Mouse (Mus musculus) left cerebral cortex, adult 2 months (tissue): ENCODE data around the gene Gorab. TPM values are rescaled to one million over a fixed set of nuclear protein-coding genes. Genes with fewer than 3 reads are reported as not detected.

Experiments used
- DNase-seq, 2 experiments: peaks; one replicate each; pipeline ENCODE4 v3.0.0; 2021 to 2022; ENCODE audit warnings: low spot score in 2 of 2, mixed read lengths in 1 of 2; ENCODE audit errors: extremely low spot score in 1 of 2
- H3K27ac ChIP-seq: fragments of 200-600 bp; 2 replicates; pipeline ENCODE4 v1.8.1; 2022
- H3K4me3 ChIP-seq: fragments of 200-600 bp; 2 replicates; pipeline ENCODE4 v1.8.1; 2022
- CTCF ChIP-seq: fragments of 200-600 bp; IDR thresholded peaks from 2 replicates; pipeline ENCODE4 v1.8.1; 2022; ENCODE audit warnings: antibody characterized with exemption, mild to moderate bottlenecking, moderate library complexity
- intact Hi-C: fragments of 180-260 bp; cut with DNase I; formaldehyde crosslinking; loops from one replicate; pipeline ENCODE4 v1.15.1; 2025
- total RNA-seq, 2 experiments: library from RNA; stranded (reverse); gene quantifications; 2 replicates each; pipeline ENCODE4 v1.2.3; 2021

The Gorab gene
- total RNA-seq, 2 experiments from 2014 or later = 9.3 to 11.0 TPM

DNA sequence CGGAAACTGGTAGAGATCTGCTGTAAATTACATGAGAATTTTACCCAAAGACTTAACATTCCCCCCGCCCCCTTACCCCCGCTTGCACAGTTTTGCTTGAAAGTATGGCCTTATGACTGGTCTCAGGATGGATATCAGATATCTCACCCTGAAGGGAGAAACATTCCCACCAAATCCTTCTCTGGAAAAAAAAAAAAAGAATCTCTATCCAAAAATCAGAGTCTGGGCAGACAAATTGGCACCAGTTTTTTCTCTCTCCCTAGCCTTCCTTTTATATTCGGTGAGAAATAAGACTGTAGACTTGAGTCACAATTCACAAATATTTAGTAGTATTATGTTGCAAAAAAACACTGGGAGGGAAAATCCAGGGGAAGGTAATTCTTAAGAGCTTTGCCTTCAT lies 47.3 kb downstream of the Gorab start:
- no peak overlapping the region for H3K4me3 ChIP-seq
- intact Hi-C loops = no loop called here
- TF ChIP-seq CTCF = no peak
- H3K27ac ChIP-seq = no peak overlapping the region
- no peak for DNase-seq

DNA sequence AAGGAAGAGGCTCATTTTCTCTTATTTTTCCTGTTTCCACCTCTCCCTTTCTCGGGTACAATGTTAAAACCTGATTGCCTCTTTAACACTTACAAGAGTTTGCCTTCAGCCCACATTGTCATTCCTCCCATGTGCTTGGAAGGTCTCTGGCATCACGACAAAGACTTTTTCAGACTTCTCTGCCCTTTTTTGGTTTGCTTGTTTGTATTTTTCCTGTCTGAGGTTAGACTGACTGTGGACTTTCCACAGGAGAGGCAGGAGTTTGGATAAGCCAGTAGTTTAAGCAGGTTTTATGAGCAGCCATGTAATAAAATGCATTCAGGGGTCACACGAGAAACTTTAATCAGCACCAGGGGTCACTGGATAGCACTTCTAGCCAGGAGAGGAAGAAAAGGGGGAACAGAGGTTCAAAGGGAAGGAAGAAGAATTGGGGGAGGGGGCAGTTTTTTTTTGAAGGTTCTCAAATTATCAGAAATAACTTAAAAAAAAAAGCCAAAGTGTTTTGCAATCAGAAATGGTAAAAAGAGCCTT lies 47.8 kb downstream of the Gorab start:
- no peak for DNase-seq

DNA sequence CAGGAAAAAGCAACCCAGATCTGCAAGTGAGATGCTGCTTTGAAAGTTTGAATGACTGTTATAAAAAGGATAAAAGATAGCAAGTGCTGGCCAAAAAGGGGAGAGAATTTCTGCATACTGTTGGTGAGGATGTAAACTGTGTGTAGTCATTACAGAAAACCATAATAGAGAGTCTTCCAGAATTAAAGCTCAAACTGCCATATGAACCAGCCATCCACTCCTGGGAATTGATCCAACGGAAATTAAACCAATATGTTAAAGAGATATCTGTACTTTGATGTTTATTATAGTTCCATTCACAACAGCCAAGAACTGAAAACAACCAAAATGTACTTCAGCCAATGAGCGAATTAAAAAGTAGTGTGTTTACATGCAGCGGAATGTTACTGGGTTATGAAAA lies 52.5 kb downstream of the Gorab start:
- Histone ChIP-seq H3K4me3 (no peak overlapping the region), H3K27ac (no peak overlapping the region)
- intact Hi-C loops = no loop called here
- no peak for DNase-seq
- TF ChIP-seq CTCF = no peak

More for the DNA sequence above, 47.8 kb downstream of the Gorab start:
- Histone ChIP-seq H3K27ac (no peak overlapping the region), H3K4me3 (no peak overlapping the region)
- intact Hi-C loops = no loop called here
- TF ChIP-seq CTCF = no peak

GRCm38 (mm10) chr1:163345541-163345940 lies 57.9 kb downstream of the Gorab start:
- H3K27ac ChIP-seq = no peak overlapping the region
- no peak for TF ChIP-seq CTCF
- no peak overlapping the region for H3K4me3 ChIP-seq
- no peak for DNase-seq
- intact Hi-C loops = no loop called here

GRCm38 (mm10) chr1:163344931-163345330 lies 58.5 kb downstream of the Gorab start:
- Histone ChIP-seq H3K27ac (no peak overlapping the region), H3K4me3 (no peak overlapping the region)
- no peak for DNase-seq
- peak; percentile 40 for TF ChIP-seq CTCF
- intact Hi-C loops = no loop called here

- H3K27ac ChIP-seq = no peak overlapping the region
- H3K4me3 ChIP-seq = no peak overlapping the region
- intact Hi-C loops = no loop called here
- DNase-seq = no peak
- no peak for TF ChIP-seq CTCF
These were observed 64.3 kb downstream of the Gorab start for GRCm38 (mm10) chr1:163339219-163339561.

DNA sequence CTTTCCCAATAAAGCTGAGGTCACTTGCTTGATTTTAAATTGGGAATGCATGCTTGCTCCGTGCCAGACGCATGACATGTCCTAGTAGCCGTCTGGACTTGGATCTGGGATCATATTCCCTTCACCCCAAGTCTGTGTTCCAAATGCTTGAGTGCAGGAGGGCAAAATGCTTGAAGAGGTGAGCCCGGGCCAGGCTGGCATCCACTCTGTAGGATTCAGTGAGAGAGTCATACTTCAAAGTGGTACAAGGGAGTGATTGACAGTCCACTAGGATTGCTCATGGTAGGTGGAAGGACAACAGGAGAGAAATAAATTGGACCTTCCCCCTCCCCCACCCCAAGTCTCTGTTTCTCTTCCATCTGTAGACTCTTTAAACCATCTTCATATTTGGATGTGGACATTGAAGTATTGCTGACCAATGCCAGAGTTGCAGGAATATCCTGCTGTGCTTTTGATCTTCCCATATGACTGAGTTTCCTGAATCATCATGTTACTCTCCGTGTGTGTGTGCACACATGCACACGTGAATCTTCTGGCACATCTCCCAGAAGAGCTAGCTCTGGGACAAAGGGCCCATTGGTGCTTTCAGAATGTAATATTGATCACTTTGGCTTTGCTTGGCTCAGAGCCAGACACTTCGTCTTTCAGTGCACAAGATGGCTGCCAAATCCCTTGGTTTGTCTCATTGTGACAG lies 64.8 kb downstream of the Gorab start:
- no peak for TF ChIP-seq CTCF
- intact Hi-C loops = no loop called here
- DNase-seq = no peak

GRCm38 (mm10) chr1:163337821-163338220 lies 65.6 kb downstream of the Gorab start:
- TF ChIP-seq CTCF = no peak
- Histone ChIP-seq H3K4me3 (no peak overlapping the region), H3K27ac (no peak overlapping the region)
- intact Hi-C loops = no loop called here
- no peak for DNase-seq

More for the DNA sequence above, 64.8 kb downstream of the Gorab start:
- Histone ChIP-seq H3K4me3 (no peak overlapping the region), H3K27ac (no peak overlapping the region)

Other genes starting within 250 kb of the Gorab start
- gene Prrx1, start 90.0 kb downstream of the Gorab start, total RNA-seq = 1 to 10 TPM; 4.4 to 6.1 TPM